ENCODE assay signal across 1 mouse cellular context in the genomic region with DNA sequence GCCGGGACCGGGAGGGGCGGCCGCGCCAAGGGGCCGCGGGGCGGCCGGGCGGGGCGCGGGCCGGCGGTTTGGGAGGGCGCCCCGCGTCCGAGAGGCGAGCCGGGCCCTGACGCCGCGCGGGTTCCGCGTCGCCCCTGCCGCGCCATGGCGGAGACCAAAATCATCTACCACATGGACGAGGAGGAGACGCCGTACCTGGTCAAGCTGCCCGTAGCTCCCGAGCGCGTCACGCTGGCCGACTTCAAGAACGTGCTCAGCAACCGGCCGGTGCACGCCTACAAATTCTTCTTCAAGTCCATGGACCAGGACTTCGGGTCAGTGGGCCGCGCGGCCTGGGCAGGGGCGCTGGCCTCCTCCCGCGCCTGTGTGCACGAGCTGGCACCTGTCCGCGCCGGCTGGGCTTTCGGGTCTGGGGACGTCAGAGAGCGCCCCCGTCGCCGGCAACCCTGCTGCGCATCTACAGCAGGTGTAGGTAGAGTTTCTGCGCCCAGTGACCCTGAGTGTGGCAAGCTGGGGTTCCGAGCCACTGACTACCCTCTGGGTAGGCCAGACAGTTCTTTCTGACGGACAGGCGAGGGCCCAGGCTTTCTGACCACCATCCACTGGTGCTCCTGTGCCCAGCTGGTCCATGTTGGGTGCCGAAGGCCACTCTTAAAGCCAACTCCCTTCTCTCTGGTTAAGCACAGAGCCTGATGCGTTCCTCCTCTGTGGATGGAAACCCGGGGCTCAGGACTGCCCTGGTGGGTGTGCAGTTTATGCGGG.
TF ChIP-seq lines count a peak whose summit lies in the region.

No protein-coding gene starts in this region.

TF ChIP-seq in MEL, 35 proteins besides CTCF, POLR2A, EP300 and RAD21:
- peak; percentile 68; the same call in 1 of the 2 replicates for TF ChIP-seq MXI1 (IDR thresholded peaks at IDR 0.05; ENCODE audit: low read depth, low read length)
- TF ChIP-seq USF2 (IDR thresholded peaks at IDR 0.05; ENCODE audit: borderline replicate concordance in 1 of 2, insufficient read depth in 1 of 2, low read depth in 1 of 2, low read length in 2 of 2), result no peak
- TF ChIP-seq NRF1 (IDR thresholded peaks at IDR 0.05; ENCODE audit: insufficient read depth, low read depth, low read length, poor library complexity, severe bottlenecking), result 0 out of 2 replicates have a peak, but pooled peaks have one; percentile 5
